Mouse (Mus musculus) gastrocnemius, adult 2 months (tissue): ENCODE results near the gene Itsn1. TPM values are rescaled to one million over a fixed set of nuclear protein-coding genes. Genes with fewer than 3 reads are reported as not detected.
A peak's percentile ranks its signal among the peaks of the same experiment; 100 is the strongest.

Experiments
- DNase-seq: peaks from one replicate; pipeline ENCODE4 v3.0.0; 2022
- H3K27ac ChIP-seq: fragments of 200-600 bp; 2 replicates; pipeline ENCODE4 v1.8.1; 2022; ENCODE audit warnings: mild to moderate bottlenecking
- H3K4me3 ChIP-seq: fragments of 200-600 bp; 2 replicates; pipeline ENCODE4 v1.8.1; 2022; ENCODE audit warnings: mild to moderate bottlenecking, moderate library complexity
- CTCF ChIP-seq: fragments of 200-600 bp; IDR thresholded peaks from 2 replicates; pipeline ENCODE4 v1.8.1; 2022; ENCODE audit warnings: antibody characterized with exemption, mild to moderate bottlenecking, moderate library complexity
- intact Hi-C: fragments of 180-260 bp; cut with DNase I; formaldehyde crosslinking; loops from one replicate; pipeline ENCODE4 v1.15.1; 2025
- total RNA-seq, 2 experiments: library from RNA; stranded (reverse); gene quantifications; 2 replicates each; pipeline ENCODE4 v1.2.3; 2021

Gene Itsn1
- total RNA-seq, 2 experiments from 2014 or later = 60.2 to 66.1 TPM

GRCm38 (mm10) chr16:91702771-91703188 lies 26.3 kb upstream of the Itsn1 start:
- no peak for TF ChIP-seq CTCF
- intact Hi-C loops = no loop called here
- H3K4me3 ChIP-seq = no peak overlapping the region
- DNase-seq = no peak
- H3K27ac ChIP-seq = no peak overlapping the region

DNA sequence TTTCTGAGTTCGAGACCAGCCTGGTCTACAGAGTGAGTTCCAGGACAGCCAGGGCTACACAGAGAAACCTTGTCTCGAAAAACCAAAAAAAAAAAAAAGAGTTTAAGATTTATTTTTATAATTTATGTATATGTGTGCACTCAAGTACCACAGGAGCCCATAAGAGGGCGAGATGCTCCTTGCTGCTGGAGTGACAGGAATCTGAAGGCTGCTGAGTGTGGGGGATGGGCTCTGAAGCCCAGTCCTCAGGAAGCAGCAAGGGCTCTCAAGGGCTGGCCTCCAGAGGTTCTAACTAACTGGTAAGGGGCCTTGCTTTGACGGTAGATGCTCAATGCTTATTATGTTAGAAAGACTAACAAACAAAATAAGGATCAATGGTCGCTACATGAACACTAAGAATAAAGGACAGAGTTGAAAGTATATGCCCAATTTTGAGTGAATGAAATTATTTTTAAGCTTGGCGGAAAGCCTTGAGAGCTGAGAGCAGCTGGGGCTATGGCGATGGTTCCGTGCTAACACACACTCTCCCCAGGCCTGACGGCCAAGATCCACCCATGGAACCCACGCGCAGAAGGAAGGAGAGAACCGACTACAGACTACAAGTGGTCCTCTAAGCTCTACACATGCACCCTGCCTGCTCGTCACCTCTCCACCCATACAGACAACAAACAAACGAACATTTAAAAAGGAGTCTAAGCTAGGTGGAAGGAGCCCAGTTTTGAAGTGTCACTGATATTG lies 24.3 kb upstream of the Itsn1 start:
- no peak overlapping the region for H3K27ac ChIP-seq
- no peak for TF ChIP-seq CTCF
- intact Hi-C loops = no loop called here
- H3K4me3 ChIP-seq = no peak overlapping the region
- DNase-seq = no peak

GRCm38 (mm10) chr16:91710241-91710640 lies 18.8 kb upstream of the Itsn1 start:
- intact Hi-C loops = no loop called here
- TF ChIP-seq CTCF = no peak

DNA sequence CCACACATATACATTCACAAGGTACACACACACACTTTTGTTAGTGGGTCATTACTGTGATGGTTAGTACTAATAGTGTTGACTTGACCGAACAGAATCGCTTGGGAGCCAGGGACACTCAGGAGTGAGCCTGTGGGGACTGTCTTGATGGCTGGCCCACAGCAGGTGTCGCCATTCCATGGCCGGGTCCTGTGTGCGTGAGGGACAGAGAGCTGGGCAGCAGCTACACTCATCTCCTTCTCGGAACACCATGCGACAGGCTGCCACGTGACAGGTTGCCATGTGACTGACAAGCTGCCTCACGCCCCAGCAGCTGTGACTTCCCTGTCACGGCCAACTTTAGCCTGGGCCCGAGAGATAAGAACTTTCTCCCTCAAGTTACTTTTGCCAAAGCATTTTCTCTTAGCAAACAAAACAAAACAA lies 12.1 kb upstream of the Itsn1 start:
- intact Hi-C loops = no loop called here
- Histone ChIP-seq H3K27ac (no peak overlapping the region), H3K4me3 (no peak overlapping the region)
- TF ChIP-seq CTCF = no peak
- no peak for DNase-seq

More at GRCm38 (mm10) chr16:91710241-91710640, 18.8 kb upstream of the Itsn1 start:
- H3K27ac ChIP-seq = no peak overlapping the region
- no peak for DNase-seq
- H3K4me3 ChIP-seq = no peak overlapping the region

DNA sequence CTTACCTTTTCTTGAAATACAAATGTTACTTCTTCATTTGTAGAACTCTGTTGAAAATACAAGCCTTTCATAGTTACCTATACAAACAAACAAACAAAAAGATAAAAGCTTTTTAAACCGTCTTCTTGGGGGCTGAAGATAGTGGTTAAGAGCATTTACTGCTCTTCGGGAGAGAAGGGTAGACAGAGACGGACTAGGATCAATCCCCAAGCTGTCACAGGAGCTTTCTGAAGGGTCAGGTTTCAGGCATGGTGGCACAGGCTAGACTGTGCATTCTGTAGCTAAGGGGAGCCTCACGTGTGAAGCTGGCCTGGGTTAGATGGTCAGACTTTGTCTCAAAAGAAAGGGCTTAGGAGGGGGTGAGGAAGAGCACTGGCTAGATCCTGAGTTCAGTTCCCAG lies 11.7 kb upstream of the Itsn1 start:
- Histone ChIP-seq H3K27ac (no peak overlapping the region), H3K4me3 (no peak overlapping the region)
- intact Hi-C loops = no loop called here
- no peak for DNase-seq
- no peak for TF ChIP-seq CTCF

DNA sequence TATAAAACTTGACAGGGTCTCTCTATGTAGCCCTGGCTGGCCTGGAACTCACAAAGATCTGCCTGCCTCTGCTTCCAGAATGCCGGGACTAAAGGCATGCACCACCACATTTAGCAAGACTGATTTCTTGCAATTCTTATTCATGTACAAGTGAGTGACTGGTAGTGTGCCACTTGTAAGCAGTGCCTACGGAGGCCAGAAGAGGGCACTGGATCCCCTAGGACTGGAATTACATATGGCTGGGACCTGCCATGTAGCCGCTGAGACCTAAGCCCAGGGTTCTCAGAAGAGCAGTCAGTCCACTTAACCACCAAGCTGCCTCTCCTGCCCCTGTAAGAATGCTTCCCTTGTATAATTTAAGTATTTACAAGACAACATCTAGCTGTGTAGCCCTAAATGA lies 4.8 kb upstream of the Itsn1 start:
- Histone ChIP-seq H3K27ac (no peak overlapping the region), H3K4me3 (no peak overlapping the region)
- peak; percentile 96 for TF ChIP-seq CTCF
- intact Hi-C loops = loop anchor here (1.0 kb wide), 1 partner anchor 193 kb away; no protein-coding TSS in a partner anchor
- peak; percentile 76 for DNase-seq

GRCm38 (mm10) chr16:91727433-91727832 lies 1.6 kb upstream of the Itsn1 start:
- DNase-seq = no peak

DNA sequence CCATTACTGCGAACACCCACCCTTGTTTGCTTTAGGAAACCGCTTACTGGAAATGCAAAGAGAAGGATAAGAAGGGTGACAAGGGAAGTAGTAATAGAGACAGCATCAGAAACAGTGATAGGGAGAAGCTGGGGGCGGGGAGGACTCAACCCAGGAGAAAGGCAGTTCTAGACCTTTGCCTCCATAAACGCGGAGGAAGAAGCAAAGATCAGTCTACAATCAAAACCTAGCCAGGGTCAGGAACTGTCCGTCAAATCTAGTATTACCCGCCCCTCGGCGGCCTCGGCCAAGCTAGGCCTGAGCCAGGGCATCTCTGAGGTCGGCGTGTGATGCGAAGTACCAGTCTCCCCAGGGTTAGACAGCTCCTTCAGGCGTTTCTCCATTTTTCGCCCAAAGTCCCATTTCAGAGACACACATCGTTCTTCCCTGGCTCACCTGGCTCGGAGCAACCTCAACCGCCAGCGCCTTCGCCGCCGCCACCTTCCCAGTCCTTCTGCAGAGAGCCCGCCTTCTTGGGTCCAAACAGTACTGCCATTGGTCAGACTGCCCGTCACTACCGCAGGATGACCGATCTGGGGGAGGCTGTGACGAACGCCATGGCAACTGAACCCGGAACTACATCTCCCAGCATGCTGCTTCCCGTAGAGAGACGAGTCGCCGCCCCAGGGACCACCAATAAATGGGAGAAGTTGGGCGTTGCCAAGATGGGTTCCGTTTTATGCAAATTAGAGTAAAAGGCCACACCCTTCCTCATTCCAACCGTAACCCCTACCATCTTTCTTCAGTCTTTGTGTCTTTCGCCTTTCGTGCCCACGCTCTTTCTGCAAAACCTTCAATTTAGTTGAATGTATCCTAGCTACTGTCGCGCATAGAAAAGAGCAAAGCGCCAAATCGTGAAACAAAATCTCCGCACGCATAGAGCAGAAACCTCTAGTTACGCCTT lies 687 bp upstream of the Itsn1 start, which contains the start of gene Cryzl1:
TSS of gene Cryzl1 (minus strand) at position 853 of the 943 bp plus-strand sequence.
- Histone ChIP-seq H3K4me3 (peak within 1 kb of the TSS; percentile 82), H3K27ac (peak within 1 kb of the TSS; percentile 93)
- DNase-seq = peak; percentile 99
- intact Hi-C loops = loop anchor here (5.0 kb wide), 2 partner anchors 81 to 154 kb away; partner anchors contain the start of genes Gart and Son
- TF ChIP-seq CTCF = no peak

More at GRCm38 (mm10) chr16:91727433-91727832, 1.6 kb upstream of the Itsn1 start:
- intact Hi-C loops = loop anchor here (5.0 kb wide), 2 partner anchors 80 to 155 kb away; partner anchors contain the start of genes Gart and Son
- Histone ChIP-seq H3K27ac (peak overlapping the region; percentile 93), H3K4me3 (peak overlapping the region; percentile 82)
- no peak for TF ChIP-seq CTCF

- H3K27ac ChIP-seq = peak overlapping the region; percentile 93
- H3K4me3 ChIP-seq = peak overlapping the region; percentile 82
- peak; percentile 26; the same call in 1 of the 2 replicates for TF ChIP-seq CTCF
- intact Hi-C loops = loop anchor here (5.0 kb wide), 4 partner anchors 37 to 152 kb away; partner anchors contain the start of genes Gart and Son
- peak; percentile 79 for DNase-seq
These were observed 850 bp downstream of the Itsn1 start for GRCm38 (mm10) chr16:91729821-91730441.

DNA sequence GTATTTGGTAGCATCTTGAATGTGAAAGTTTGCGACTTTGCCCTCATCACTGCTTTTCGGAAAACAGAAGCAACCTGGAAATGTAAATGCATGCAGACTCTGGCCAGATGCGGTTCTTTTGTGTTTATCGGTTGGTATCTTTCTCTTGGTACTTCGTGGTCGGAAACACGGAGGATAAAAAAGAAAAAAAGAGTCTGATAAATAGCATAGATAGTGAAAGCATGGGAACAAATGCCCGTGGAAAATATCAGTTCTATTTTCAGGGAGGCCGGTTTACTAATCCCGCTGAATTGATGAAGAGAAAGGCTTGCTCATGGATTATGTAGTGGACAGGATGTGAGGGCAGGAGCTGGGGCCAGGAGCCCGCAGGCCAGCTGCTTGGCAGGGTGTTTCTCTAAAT lies 1.4 kb downstream of the Itsn1 start:
- intact Hi-C loops = loop anchor here (5.0 kb wide), 2 partner anchors 37 to 72 kb away; no protein-coding TSS in a partner anchor
- H3K4me3 ChIP-seq = peak overlapping the region; percentile 82
- no peak for DNase-seq
- peak overlapping the region; percentile 93 for H3K27ac ChIP-seq
- no peak for TF ChIP-seq CTCF

DNA sequence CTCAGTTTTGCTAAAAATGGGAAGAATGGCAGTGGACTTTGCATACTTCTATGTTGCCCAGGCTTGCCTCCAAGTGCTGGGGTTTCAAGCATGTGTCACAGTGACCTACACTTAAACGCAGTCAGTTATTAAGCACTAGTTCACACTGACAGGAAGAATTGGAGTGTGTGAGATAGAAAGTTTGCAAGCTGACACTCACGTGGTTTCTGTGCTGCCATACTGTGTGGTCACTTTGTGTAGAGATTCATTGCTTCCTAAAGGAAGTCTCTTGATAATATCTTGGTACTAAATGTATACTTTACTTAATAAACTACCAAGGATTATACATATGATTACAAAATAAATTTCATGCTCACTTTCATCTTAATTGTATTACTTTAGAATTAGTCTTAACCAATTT lies 3.7 kb downstream of the Itsn1 start:
- Histone ChIP-seq H3K4me3 (no peak overlapping the region), H3K27ac (no peak overlapping the region)
- no peak for TF ChIP-seq CTCF
- DNase-seq = no peak
- intact Hi-C loops = loop anchor here (5.0 kb wide), 2 partner anchors 34 to 69 kb away; no protein-coding TSS in a partner anchor

DNA sequence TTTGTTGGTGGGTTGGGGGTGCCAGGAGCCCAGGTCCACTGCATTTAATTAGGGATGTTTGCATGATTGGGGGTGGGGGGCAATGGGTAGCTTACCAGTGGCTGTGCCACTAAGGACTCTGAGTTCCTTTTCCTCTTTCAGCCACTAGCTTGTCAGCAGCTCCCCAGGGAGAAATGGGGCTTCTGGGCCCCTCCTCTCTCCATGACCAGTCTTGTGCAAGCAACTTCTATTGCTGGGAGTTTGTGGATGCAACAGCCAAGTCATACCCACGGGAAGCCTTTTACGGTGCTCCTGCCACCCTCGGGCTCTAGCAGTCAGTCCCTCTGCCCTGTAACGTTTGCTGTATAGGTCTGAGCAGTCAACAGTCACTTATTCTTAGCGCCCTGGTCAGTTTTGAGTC lies 5.7 kb downstream of the Itsn1 start:
- peak overlapping the region; percentile 82 for H3K27ac ChIP-seq
- no peak for TF ChIP-seq CTCF
- intact Hi-C loops = loop anchor here (5.0 kb wide), 2 partner anchors 33 to 68 kb away; no protein-coding TSS in a partner anchor
- DNase-seq = peak; percentile 79
- H3K4me3 ChIP-seq = peak overlapping the region; percentile 42
